Mouse (Mus musculus): Measurements from ENCODE around the gene Stard13.

DNA sequence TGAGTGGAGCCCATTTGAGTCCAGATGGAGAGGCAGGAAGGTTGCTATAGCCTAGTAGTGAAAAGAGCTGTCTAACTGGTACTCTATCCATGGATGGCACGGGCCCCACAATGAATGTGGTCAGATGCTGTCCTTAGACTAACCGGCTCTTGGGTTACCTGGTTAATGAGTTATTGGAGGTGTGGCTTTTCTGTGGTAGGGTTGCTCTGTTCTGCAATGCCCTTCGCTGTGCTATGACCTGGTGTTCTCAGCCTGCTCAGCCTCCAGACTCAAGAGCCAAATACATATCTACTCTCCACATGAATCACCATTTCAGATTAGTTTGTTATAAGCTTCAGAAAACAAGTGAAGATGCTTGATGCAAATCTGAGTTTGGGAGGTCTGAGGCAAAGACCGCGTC is 190.7 kb downstream of the Stard13 start:
- TF ChIP-seq CTCF (IDR thresholded peaks at IDR 0.05; ENCODE audit: insufficient read depth, low read length) (no peak), POLR2A (IDR thresholded peaks at IDR 0.05; ENCODE audit: borderline replicate concordance, extremely low read depth, low read depth, low read length) (no peak)
